Mouse (Mus musculus) kidney, postnatal 14 days (tissue): ENCODE data around the gene Fmnl1.
A peak's percentile ranks its signal among the peaks of the same experiment; 100 is the strongest.

Experiments used
- DNase-seq: peaks from one replicate; pipeline ENCODE4 v3.0.0; 2022; ENCODE audit warnings: mixed read lengths

Fmnl1 gene

GRCm38 (mm10) chr11:103223444-103223843 is 52.5 kb downstream of the Fmnl1 start:
- DNase-seq = peak; percentile 34

- peak; percentile 27 for DNase-seq
Observed at GRCm38 (mm10) chr11:103223951-103224456, 53.1 kb downstream of the Fmnl1 start.

DNA sequence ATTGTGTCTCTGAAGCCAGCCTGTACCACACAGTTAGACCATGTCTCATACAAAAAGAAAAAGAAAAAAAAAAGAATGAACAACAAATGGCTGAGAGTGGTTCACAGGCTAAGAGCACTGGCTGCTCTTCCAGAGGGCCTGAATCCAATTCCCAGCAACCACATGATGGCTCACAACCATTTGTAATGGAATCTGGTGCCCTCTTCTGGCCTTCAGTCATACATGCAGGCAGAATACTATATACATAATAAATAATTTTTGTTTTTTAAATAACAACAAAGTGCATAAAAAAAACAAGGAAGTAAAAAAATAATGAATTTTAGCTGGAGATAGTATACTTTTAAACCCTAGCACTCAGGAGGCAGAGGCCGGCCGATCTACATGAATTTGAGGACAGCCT is 58.7 kb downstream of the Fmnl1 start:
- no peak for DNase-seq

DNA sequence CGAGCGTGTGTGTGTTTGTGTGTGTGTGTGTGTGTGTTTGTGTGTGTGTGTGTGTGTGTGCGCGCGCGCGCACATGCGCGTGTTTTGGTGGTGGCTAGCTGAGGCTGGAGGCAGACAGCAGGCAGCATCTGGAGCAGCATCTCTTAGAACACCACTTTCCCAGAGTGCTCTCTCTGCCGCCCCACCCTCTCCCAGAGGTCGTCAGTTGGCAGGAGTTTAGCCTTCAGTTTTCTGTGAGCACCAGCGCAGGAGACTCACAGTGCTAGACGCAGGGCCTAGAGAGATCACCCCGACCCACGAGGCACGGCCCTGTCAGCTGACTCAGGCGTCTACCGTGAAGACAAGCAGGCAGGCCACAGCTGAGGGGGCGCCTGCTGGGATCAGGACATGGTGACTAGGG is 59.7 kb downstream of the Fmnl1 start:
- DNase-seq = no peak

- no peak for DNase-seq
Observed at GRCm38 (mm10) chr11:103231367-103231766, 60.5 kb downstream of the Fmnl1 start.

DNA sequence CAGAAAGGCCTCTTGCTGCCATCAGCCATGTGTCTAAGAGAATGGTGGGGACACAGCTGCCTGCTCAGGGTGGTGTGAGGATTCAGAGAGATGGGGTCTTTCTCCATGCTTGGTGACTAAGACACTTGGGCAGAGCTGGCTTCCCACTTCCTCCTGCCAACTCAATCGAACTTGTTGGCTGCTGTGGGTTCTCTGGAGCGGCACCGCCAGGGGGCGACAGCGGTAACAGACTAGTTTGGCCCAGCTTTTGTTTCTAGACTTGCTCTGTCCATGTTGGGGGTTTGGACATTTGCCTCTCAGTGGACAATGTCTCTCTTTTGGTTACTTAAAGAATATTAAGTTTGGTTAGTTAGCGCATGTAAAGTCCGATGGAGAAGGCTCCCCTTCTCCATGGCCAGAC is 62.1 kb downstream of the Fmnl1 start:
- DNase-seq = peak; percentile 88

GRCm38 (mm10) chr11:103234447-103234846 is 63.5 kb downstream of the Fmnl1 start:
- no peak for DNase-seq

DNA sequence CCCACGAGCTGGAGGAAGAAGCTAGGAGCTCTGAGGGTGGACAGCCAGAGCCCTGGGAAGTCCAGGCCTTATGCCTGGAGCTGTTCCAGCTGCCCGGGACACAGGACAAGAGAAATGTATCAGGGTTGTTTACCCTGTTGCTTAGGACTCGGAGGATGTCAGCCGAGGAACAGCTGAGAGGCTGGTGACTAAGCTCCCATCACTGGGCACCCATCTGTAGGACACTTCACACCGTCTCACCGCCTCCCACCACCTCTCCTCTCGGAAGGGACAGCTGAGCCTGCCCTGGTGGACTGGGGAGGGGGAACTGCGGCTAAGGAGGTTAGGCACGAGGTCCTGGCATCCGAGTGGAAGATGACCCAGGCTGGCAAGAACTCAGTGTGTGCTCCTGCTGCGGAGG is 64.8 kb downstream of the Fmnl1 start:
- DNase-seq = peak; percentile 42

GRCm38 (mm10) chr11:103236431-103236830 is 65.5 kb downstream of the Fmnl1 start:
- no peak for DNase-seq

DNA sequence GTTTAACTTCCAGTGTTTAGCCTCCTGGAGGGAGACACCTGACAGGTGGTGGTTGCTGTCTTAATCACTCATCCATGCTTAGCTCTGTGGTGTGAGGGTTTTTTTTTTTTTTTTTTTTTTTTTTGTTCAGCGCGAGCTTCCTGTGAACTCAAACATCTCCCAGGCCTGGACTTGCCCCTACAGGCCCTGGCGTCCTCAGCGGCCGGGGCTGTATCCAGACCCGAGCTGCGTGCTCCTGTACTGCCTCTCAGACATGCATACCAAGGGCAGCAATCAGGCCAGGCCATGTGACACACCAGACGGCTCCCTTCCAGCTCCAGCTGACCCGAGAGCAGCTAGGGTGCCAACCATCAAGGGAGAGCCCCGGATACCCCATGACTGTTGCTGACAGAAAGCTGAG is 66.0 kb downstream of the Fmnl1 start:
- DNase-seq = no peak

DNA sequence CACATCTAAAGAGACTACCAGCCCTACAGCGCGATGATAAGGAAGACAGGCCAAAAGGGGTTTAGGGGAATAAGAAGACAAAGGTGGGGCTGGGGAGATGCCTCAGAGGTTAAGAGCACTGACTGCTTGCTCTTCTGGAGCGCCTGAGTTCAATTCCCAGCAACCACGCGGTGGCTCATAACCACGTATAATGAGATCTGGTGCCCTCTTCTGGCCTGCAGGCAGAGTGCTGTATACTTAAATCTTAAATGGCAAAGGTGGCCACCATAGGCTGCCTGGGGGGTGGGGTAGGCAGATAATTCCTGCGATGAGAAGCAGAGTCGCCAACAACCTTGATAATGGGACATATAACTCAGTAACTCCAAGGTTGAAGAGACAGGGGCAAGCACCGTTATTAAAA is 66.8 kb downstream of the Fmnl1 start:
- DNase-seq = no peak

- peak; percentile 83 for DNase-seq
Observed at GRCm38 (mm10) chr11:103240740-103241139, 69.8 kb downstream of the Fmnl1 start.

GRCm38 (mm10) chr11:103244856-103245255 is 73.9 kb downstream of the Fmnl1 start:
- no peak for DNase-seq

DNA sequence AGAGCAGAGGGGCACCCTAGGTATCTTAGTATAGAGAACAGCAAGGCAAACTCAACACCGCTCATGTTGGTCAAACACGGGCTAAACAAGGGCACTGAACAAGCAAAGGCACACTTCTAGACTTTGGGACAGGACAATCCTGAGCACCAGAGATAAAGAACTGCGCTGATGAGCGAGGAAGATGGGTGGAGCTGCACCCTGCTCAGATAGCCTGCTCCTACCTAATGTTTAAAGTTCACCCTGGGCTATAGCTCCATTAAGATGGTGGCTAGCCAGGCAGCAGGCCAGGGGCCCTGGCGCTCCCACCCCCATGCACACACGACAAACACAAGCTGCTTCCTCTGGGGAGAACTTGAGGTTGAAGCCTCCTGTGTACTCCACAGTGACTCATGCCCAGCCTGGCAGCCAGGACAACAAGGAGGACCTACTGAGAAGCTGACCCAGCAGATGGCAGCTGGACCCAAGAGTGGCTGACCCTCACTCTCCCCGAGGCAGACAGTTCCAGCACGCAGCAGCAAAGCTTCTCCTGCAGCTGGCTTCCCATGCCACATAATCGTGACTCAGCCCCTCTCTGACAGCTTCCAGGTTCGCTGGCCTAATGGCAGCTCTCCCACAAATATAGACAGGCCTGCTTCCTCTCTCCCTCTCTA is 75.3 kb downstream of the Fmnl1 start:
- peak; percentile 30 for DNase-seq

GRCm38 (mm10) chr11:103246731-103247290 is 75.9 kb downstream of the Fmnl1 start:
- no peak for DNase-seq

DNA sequence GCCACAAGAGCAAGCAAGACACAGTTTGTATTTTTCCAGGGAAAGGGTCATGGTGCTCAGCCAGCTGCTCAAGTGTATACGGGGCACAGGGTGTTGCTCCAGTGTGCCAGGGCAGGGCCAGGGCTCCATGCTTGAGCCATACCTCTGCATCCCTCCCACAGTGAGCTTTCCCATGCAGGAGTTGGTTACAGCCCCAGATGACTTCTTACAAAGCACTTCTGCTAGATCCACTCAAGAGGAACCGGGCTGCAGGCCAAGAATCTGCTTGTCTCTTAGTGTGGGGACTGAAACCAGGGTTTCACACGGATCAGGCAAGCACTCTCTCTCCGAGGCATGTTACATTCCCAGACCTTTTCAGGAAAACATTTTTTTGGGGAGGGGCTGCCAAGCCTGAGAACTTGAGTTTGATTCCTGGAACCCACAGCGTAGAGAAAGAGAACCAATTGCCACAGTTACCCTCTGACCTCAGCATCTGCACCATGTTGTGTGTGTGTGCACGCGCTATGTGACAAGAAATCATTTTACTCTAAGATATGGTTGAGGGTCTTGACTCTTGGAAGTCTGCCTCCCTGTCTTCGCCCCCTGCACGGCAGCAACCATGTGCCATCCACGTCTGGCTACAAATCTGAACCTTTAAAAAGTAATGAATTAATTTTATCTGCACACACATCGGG is 76.7 kb downstream of the Fmnl1 start:
- peak; percentile 89 for DNase-seq
